Mouse (Mus musculus) embryonic facial prominence, embryonic 13.5 days (tissue): Measurements from ENCODE around the gene Gm20518. TPM values are rescaled to one million over a fixed set of nuclear protein-coding genes. Genes with fewer than 3 reads are reported as not detected.

ENCODE experiments used
- ATAC-seq: fragments of 200-750 bp; cut with Nextera tagmentation; 2 replicates; pipeline ENCODE4 v1.8.0; 2017; ENCODE audit warnings: low read depth; ENCODE audit not compliant: insufficient number of reproducible peaks, insufficient read depth, low FRiP score, low TSS enrichment
- H3K27ac ChIP-seq: fragments of 300-500 bp; sonication (generic); 2 replicates; pipeline ENCODE4 v1.5.1; 2015; ENCODE audit warnings: moderate library complexity, mild to moderate bottlenecking, inconsistent platforms
- H3K27me3 ChIP-seq: fragments of 300-500 bp; sonication (generic); 2 replicates; pipeline ENCODE4 v1.6.1; 2015; ENCODE audit warnings: mild to moderate bottlenecking, inconsistent platforms
- H3K36me3 ChIP-seq: fragments of 300-500 bp; sonication (generic); 2 replicates; pipeline ENCODE4 v1.6.1; 2015; ENCODE audit warnings: mild to moderate bottlenecking, inconsistent platforms
- H3K4me1 ChIP-seq: fragments of 300-500 bp; sonication (generic); 2 replicates; pipeline ENCODE4 v1.6.1; 2015; ENCODE audit warnings: inconsistent platforms
- H3K4me2 ChIP-seq: fragments of 300-500 bp; sonication (generic); 2 replicates; pipeline ENCODE4 v1.6.1; 2015; ENCODE audit warnings: moderate library complexity, mild to moderate bottlenecking, inconsistent platforms
- H3K4me3 ChIP-seq: fragments of 300-500 bp; sonication (generic); 2 replicates; pipeline ENCODE4 v1.5.1; 2015; ENCODE audit warnings: mild to moderate bottlenecking, inconsistent platforms
- H3K9ac ChIP-seq: fragments of 300-500 bp; sonication (generic); 2 replicates; pipeline ENCODE4 v1.6.1; 2015; ENCODE audit warnings: mild to moderate bottlenecking, inconsistent platforms
- H3K9me3 ChIP-seq: fragments of 300-500 bp; sonication (generic); 2 replicates; pipeline ENCODE4 v1.6.1; 2016; ENCODE audit warnings: inconsistent platforms
- WGBS: fragments of 180-500 bp; shearing (Covaris S2); methylation state at CpG from one replicate; pipeline ENCODE4 v1.1.7; 2015; ENCODE audit warnings: mixed read lengths; 5-methylcytosine and 5-hydroxymethylcytosine counted together
- polyA plus RNA-seq: library from polyadenylated mRNA; unstranded; fragments of >200 nt; fragmentation: Nextera tagmentation; extraction: Ambion mirVana; gene quantifications from 2 replicates; pipeline ENCODE4 v1.2.1, GENCODE M21; 2015

Gene Gm20518
- polyA plus RNA-seq = 0.14 and 0.39 TPM in 2 replicates

- Histone ChIP-seq H3K4me2 (peak within 1 kb of the TSS; percentile 74), H3K27me3 (no peaks in the 10 kb centered on the region), H3K4me3 (peak within 1 kb of the TSS; percentile 96), H3K36me3 (no peaks in the 10 kb centered on the region), H3K9me3 (no peaks in the 10 kb centered on the region), H3K27ac (peak within 1 kb of the TSS; percentile 96), H3K4me1 (peaks cover 24% of the 10 kb centered on the region), H3K9ac (peak within 1 kb of the TSS; percentile 99)
- under 1% methylated on average over 38 of the region's 38 CpGs for WGBS
- ATAC-seq = peak; percentile 98
Measured at GRCm38 (mm10) chr16:17891567-17891959, at the start of gene Gm20518. Gm20518 (minus strand) TSS chr16:17891671.

- no peaks in the 10 kb centered on the region for H3K4me1 ChIP-seq
- no peak for ATAC-seq
- no peaks in the 10 kb centered on the region for H3K9me3 ChIP-seq
- no peak overlapping the region for H3K4me3 ChIP-seq
- no peaks in the 10 kb centered on the region for H3K36me3 ChIP-seq
- 61% methylated on average over 9 of the region's 9 CpGs for WGBS
- no peak overlapping the region for H3K4me2 ChIP-seq
- peaks cover 27% of the 10 kb centered on the region for H3K27me3 ChIP-seq
- no peak overlapping the region for H3K9ac ChIP-seq
- no peak overlapping the region for H3K27ac ChIP-seq
Measured at GRCm38 (mm10) chr16:17939255-17939751, 47.8 kb upstream of the Gm20518 start.

GRCm38 (mm10) chr16:17938821-17939220 lies 47.4 kb upstream of the Gm20518 start:
- H3K27ac ChIP-seq = no peak overlapping the region
- no peak overlapping the region for H3K9ac ChIP-seq
- ATAC-seq = no peak; the same call in 1 of the 2 replicates
- H3K4me3 ChIP-seq = no peak overlapping the region
- H3K9me3 ChIP-seq = no peaks in the 10 kb centered on the region
- no peak overlapping the region for H3K4me2 ChIP-seq
- peaks cover 27% of the 10 kb centered on the region for H3K27me3 ChIP-seq
- H3K4me1 ChIP-seq = no peaks in the 10 kb centered on the region
- no peaks in the 10 kb centered on the region for H3K36me3 ChIP-seq
- WGBS = 6% methylated on average over 7 of the region's 7 CpGs

- H3K9ac ChIP-seq = no peak overlapping the region
- no peaks in the 10 kb centered on the region for H3K36me3 ChIP-seq
- no peak overlapping the region for H3K27ac ChIP-seq
- H3K27me3 ChIP-seq = peaks cover 27% of the 10 kb centered on the region
- H3K4me1 ChIP-seq = no peaks in the 10 kb centered on the region
- ATAC-seq = no peak
- H3K4me2 ChIP-seq = no peak overlapping the region
- H3K4me3 ChIP-seq = no peak overlapping the region
- no peaks in the 10 kb centered on the region for H3K9me3 ChIP-seq
- 73% methylated on average over 7 of the region's 7 CpGs for WGBS
Measured at GRCm38 (mm10) chr16:17938187-17938586, 46.7 kb upstream of the Gm20518 start.

- Histone ChIP-seq H3K27ac (no peak overlapping the region), H3K4me2 (no peak overlapping the region), H3K9ac (no peak overlapping the region), H3K36me3 (no peaks in the 10 kb centered on the region), H3K4me1 (no peaks in the 10 kb centered on the region), H3K9me3 (no peaks in the 10 kb centered on the region), H3K27me3 (peaks cover 27% of the 10 kb centered on the region), H3K4me3 (no peak overlapping the region)
- ATAC-seq = no peak
- WGBS = 79% methylated on average over 10 of the region's 10 CpGs
Measured at GRCm38 (mm10) chr16:17936776-17937175, 45.3 kb upstream of the Gm20518 start.

- no peak overlapping the region for H3K4me2 ChIP-seq
- WGBS = 58% methylated on average over 3 of the region's 3 CpGs
- no peak overlapping the region for H3K27ac ChIP-seq
- no peak overlapping the region for H3K4me3 ChIP-seq
- H3K36me3 ChIP-seq = no peaks in the 10 kb centered on the region
- ATAC-seq = no peak
- no peak overlapping the region for H3K9ac ChIP-seq
- peaks cover 27% of the 10 kb centered on the region for H3K27me3 ChIP-seq
- H3K9me3 ChIP-seq = no peaks in the 10 kb centered on the region
- no peaks in the 10 kb centered on the region for H3K4me1 ChIP-seq
Measured at GRCm38 (mm10) chr16:17934445-17934910, 43.0 kb upstream of the Gm20518 start.

GRCm38 (mm10) chr16:17933594-17934444 lies 42.3 kb upstream of the Gm20518 start:
- H3K27me3 ChIP-seq = peaks cover 27% of the 10 kb centered on the region
- no peak overlapping the region for H3K4me3 ChIP-seq
- H3K36me3 ChIP-seq = no peaks in the 10 kb centered on the region
- no peak overlapping the region for H3K27ac ChIP-seq
- 0 out of 2 replicates have a peak, but pooled peaks cover 1% of the 10 kb centered on the region for H3K4me1 ChIP-seq
- H3K9ac ChIP-seq = no peak overlapping the region
- no peak for ATAC-seq
- H3K9me3 ChIP-seq = no peaks in the 10 kb centered on the region
- H3K4me2 ChIP-seq = no peak overlapping the region
- WGBS = 68% methylated on average over 9 of the region's 9 CpGs

- Histone ChIP-seq H3K4me1 (peaks cover 10% of the 10 kb centered on the region), H3K9ac (no peak overlapping the region), H3K9me3 (no peaks in the 10 kb centered on the region), H3K4me3 (no peak overlapping the region), H3K27me3 (peaks cover 15% of the 10 kb centered on the region; the same call in 1 of the 2 replicates), H3K27ac (no peak overlapping the region), H3K36me3 (no peaks in the 10 kb centered on the region), H3K4me2 (no peak overlapping the region)
- WGBS = 72% methylated on average over 5 of the region's 5 CpGs
- no peak for ATAC-seq
Measured at GRCm38 (mm10) chr16:17931906-17932460, 40.5 kb upstream of the Gm20518 start.

GRCm38 (mm10) chr16:17929631-17930030 lies 38.2 kb upstream of the Gm20518 start:
- H3K27ac ChIP-seq = peak overlapping the region; percentile 80; the same call in 1 of the 2 replicates

GRCm38 (mm10) chr16:17929211-17929610 lies 37.7 kb upstream of the Gm20518 start:
- Histone ChIP-seq H3K4me2 (0 out of 2 replicates have a peak overlapping the region, but pooled peaks have one; percentile 94), H3K4me1 (peaks cover 14% of the 10 kb centered on the region), H3K9ac (no peak overlapping the region), H3K27me3 (no peaks in the 10 kb centered on the region), H3K27ac (peak overlapping the region; percentile 80), H3K36me3 (peaks cover 19% of the 10 kb centered on the region), H3K9me3 (no peaks in the 10 kb centered on the region), H3K4me3 (no peak overlapping the region; the same call in 1 of the 2 replicates)
- WGBS = 6% methylated on average over 2 of the region's 2 CpGs
- ATAC-seq = no peak

More at GRCm38 (mm10) chr16:17929631-17930030, 38.2 kb upstream of the Gm20518 start:
- Histone ChIP-seq H3K27me3 (no peaks in the 10 kb centered on the region), H3K4me1 (peaks cover 14% of the 10 kb centered on the region), H3K36me3 (peaks cover 18% of the 10 kb centered on the region), H3K4me3 (no peak overlapping the region), H3K4me2 (no peak overlapping the region), H3K9ac (no peak overlapping the region), H3K9me3 (no peaks in the 10 kb centered on the region)
- WGBS = 83% methylated on average over 2 of the region's 2 CpGs
- ATAC-seq = no peak

- 0% methylated on average over 9 of the region's 9 CpGs for WGBS
- peak overlapping the region; percentile 94 for H3K4me2 ChIP-seq
- H3K9ac ChIP-seq = peak overlapping the region; percentile 78
- H3K4me1 ChIP-seq = peaks cover 16% of the 10 kb centered on the region
- H3K27me3 ChIP-seq = no peaks in the 10 kb centered on the region
- peak; percentile 15 for ATAC-seq
- peak overlapping the region; percentile 80 for H3K27ac ChIP-seq
- peaks cover 19% of the 10 kb centered on the region for H3K36me3 ChIP-seq
- H3K4me3 ChIP-seq = peak overlapping the region; percentile 85
- H3K9me3 ChIP-seq = no peaks in the 10 kb centered on the region
Measured at GRCm38 (mm10) chr16:17928627-17929104, 37.2 kb upstream of the Gm20518 start.
